Mouse (Mus musculus): ENCODE data around the gene Hspb7. TPM values are rescaled to one million over a fixed set of nuclear protein-coding genes. Genes with fewer than 3 reads are reported as not detected.

The Hspb7 gene
- polyA plus RNA-seq, 1 experiment from 2014 or later = 266 TPM

- Histone ChIP-seq H3K27me3 (ENCODE audit: control insufficient read depth, insufficient read depth, low read length) (no peaks in the 10 kb centered on the region), H3K4me3 (ENCODE audit: control insufficient read depth in 1 of 2, insufficient read depth in 1 of 2, low read depth in 1 of 2, low read length in 2 of 2) (no peak overlapping the region), H3K9me3 (ENCODE audit: control insufficient read depth, low read length) (no peaks in the 10 kb centered on the region), H3K4me1 (ENCODE audit: control insufficient read depth in 2 of 2, insufficient read depth in 2 of 2, low read length in 2 of 2) (no peaks in the 10 kb centered on the region), H3K4me2 (ENCODE audit: low read length) (no peak overlapping the region), H3K36me3 (ENCODE audit: control insufficient read depth, insufficient read depth, low read length) (no peaks in the 10 kb centered on the region), H3K9ac (ENCODE audit: low read length) (no peak overlapping the region), H3K27ac (replicated peaks in 1 of 2; ENCODE audit: control insufficient read depth in 1 of 2, insufficient read depth in 1 of 2, low read depth in 2 of 2, low read length in 2 of 2) (no peak overlapping the region)
- 80% methylated on average over 18 of the region's 18 CpGs for WGBS
- no peak for ATAC-seq (ENCODE audit: insufficient number of reproducible peaks, insufficient read depth, low FRiP score, low read depth)
Measured at GRCm38 (mm10) chr4:141433191-141433590, 12.6 kb downstream of the Hspb7 start.

- Histone ChIP-seq H3K27me3 (ENCODE audit: control insufficient read depth, insufficient read depth, low read length) (no peaks in the 10 kb centered on the region), H3K27ac (replicated peaks in 1 of 2; ENCODE audit: control insufficient read depth in 1 of 2, insufficient read depth in 1 of 2, low read depth in 2 of 2, low read length in 2 of 2) (no peak within 1 kb of the TSS), H3K9ac (ENCODE audit: low read length) (no peak within 1 kb of the TSS), H3K4me3 (ENCODE audit: control insufficient read depth in 1 of 2, insufficient read depth in 1 of 2, low read depth in 1 of 2, low read length in 2 of 2) (no peak within 1 kb of the TSS), H3K4me1 (ENCODE audit: control insufficient read depth in 2 of 2, insufficient read depth in 2 of 2, low read length in 2 of 2) (no peaks in the 10 kb centered on the region; a peak in 1 of 4 replicates), H3K4me2 (ENCODE audit: low read length) (no peak within 1 kb of the TSS), H3K9me3 (ENCODE audit: control insufficient read depth, low read length) (no peaks in the 10 kb centered on the region), H3K36me3 (ENCODE audit: control insufficient read depth, insufficient read depth, low read length) (no peaks in the 10 kb centered on the region)
- ATAC-seq (ENCODE audit: insufficient number of reproducible peaks, insufficient read depth, low FRiP score, low read depth) = no peak
- 68% methylated on average over 1 of the region's 1 CpGs for WGBS
Measured at GRCm38 (mm10) chr4:141435974-141436373, 15.4 kb downstream of the Hspb7 start, which contains the start of gene Srarp. Gene Srarp (minus strand): TSS chr4:141436105.

- Histone ChIP-seq H3K9me3 (ENCODE audit: control insufficient read depth, low read length) (no peaks in the 10 kb centered on the region), H3K4me2 (ENCODE audit: low read length) (no peak overlapping the region), H3K4me3 (ENCODE audit: control insufficient read depth in 1 of 2, insufficient read depth in 1 of 2, low read depth in 1 of 2, low read length in 2 of 2) (no peak overlapping the region), H3K27me3 (ENCODE audit: control insufficient read depth, insufficient read depth, low read length) (no peaks in the 10 kb centered on the region), H3K4me1 (ENCODE audit: control insufficient read depth in 2 of 2, insufficient read depth in 2 of 2, low read length in 2 of 2) (peaks cover 3 to 11% of the 10 kb centered on the region in 2 experiments; a peak in 3 of 4 replicates), H3K27ac (replicated peaks in 1 of 2; ENCODE audit: control insufficient read depth in 1 of 2, insufficient read depth in 1 of 2, low read depth in 2 of 2, low read length in 2 of 2) (no peak overlapping the region), H3K36me3 (ENCODE audit: control insufficient read depth, insufficient read depth, low read length) (no peaks in the 10 kb centered on the region), H3K9ac (ENCODE audit: low read length) (no peak overlapping the region)
- 69% methylated on average over 12 of the region's 12 CpGs for WGBS
- no peak for ATAC-seq (ENCODE audit: insufficient number of reproducible peaks, insufficient read depth, low FRiP score, low read depth)
Measured at GRCm38 (mm10) chr4:141439083-141439803, 18.7 kb downstream of the Hspb7 start.

GRCm38 (mm10) chr4:141440877-141441276, 20.3 kb downstream of the Hspb7 start:
- Histone ChIP-seq H3K27me3 (ENCODE audit: control insufficient read depth, insufficient read depth, low read length) (no peaks in the 10 kb centered on the region), H3K36me3 (ENCODE audit: control insufficient read depth, insufficient read depth, low read length) (no peaks in the 10 kb centered on the region), H3K9me3 (ENCODE audit: control insufficient read depth, low read length) (no peaks in the 10 kb centered on the region), H3K9ac (ENCODE audit: low read length) (no peak overlapping the region), H3K4me3 (ENCODE audit: control insufficient read depth in 1 of 2, insufficient read depth in 1 of 2, low read depth in 1 of 2, low read length in 2 of 2) (no peak overlapping the region), H3K4me1 (ENCODE audit: control insufficient read depth in 2 of 2, insufficient read depth in 2 of 2, low read length in 2 of 2) (peaks cover 7 to 19% of the 10 kb centered on the region in 2 experiments), H3K4me2 (ENCODE audit: low read length) (no peak overlapping the region), H3K27ac (replicated peaks in 1 of 2; ENCODE audit: control insufficient read depth in 1 of 2, insufficient read depth in 1 of 2, low read depth in 2 of 2, low read length in 2 of 2) (no peak overlapping the region)
- no peak for ATAC-seq (ENCODE audit: insufficient number of reproducible peaks, insufficient read depth, low FRiP score, low read depth)

GRCm38 (mm10) chr4:141443641-141444429, 23.3 kb downstream of the Hspb7 start:
- Histone ChIP-seq H3K4me1 (ENCODE audit: control insufficient read depth in 2 of 2, insufficient read depth in 2 of 2, low read length in 2 of 2) (peaks cover 7 to 21% of the 10 kb centered on the region in 2 experiments), H3K4me3 (ENCODE audit: control insufficient read depth in 1 of 2, insufficient read depth in 1 of 2, low read depth in 1 of 2, low read length in 2 of 2) (peak overlapping the region; percentile 85 to 100), H3K9ac (ENCODE audit: low read length) (peak overlapping the region; percentile 98), H3K9me3 (ENCODE audit: control insufficient read depth, low read length) (no peaks in the 10 kb centered on the region), H3K27ac (replicated peaks in 1 of 2; ENCODE audit: control insufficient read depth in 1 of 2, insufficient read depth in 1 of 2, low read depth in 2 of 2, low read length in 2 of 2) (peak overlapping the region in 1 of 2 experiments; percentile 84; a peak in 2 of 4 replicates), H3K36me3 (ENCODE audit: control insufficient read depth, insufficient read depth, low read length) (peaks cover 19% of the 10 kb centered on the region), H3K4me2 (ENCODE audit: low read length) (peak overlapping the region; percentile 73), H3K27me3 (ENCODE audit: control insufficient read depth, insufficient read depth, low read length) (no peaks in the 10 kb centered on the region)
- 34% methylated on average over 11 of the region's 11 CpGs for WGBS
- no peak for ATAC-seq (ENCODE audit: insufficient number of reproducible peaks, insufficient read depth, low FRiP score, low read depth)

GRCm38 (mm10) chr4:141444451-141445327, 24.1 kb downstream of the Hspb7 start, which contains the start of gene Zbtb17:
Gene Zbtb17 (plus strand): TSS chr4:141444654.
- H3K4me2 ChIP-seq (ENCODE audit: low read length) = peak within 1 kb of the TSS; percentile 73
- no peaks in the 10 kb centered on the region for H3K27me3 ChIP-seq (ENCODE audit: control insufficient read depth, insufficient read depth, low read length)
- peak within 1 kb of the TSS; percentile 98 for H3K9ac ChIP-seq (ENCODE audit: low read length)
- under 1% methylated on average over 67 of the region's 102 CpGs for WGBS
- H3K36me3 ChIP-seq (ENCODE audit: control insufficient read depth, insufficient read depth, low read length) = peaks cover 25% of the 10 kb centered on the region
- H3K4me3 ChIP-seq (ENCODE audit: control insufficient read depth in 1 of 2, insufficient read depth in 1 of 2, low read depth in 1 of 2, low read length in 2 of 2) = peak within 1 kb of the TSS; percentile 85 to 100
- peak; percentile 84 for ATAC-seq (ENCODE audit: insufficient number of reproducible peaks, insufficient read depth, low FRiP score, low read depth)
- no peaks in the 10 kb centered on the region for H3K9me3 ChIP-seq (ENCODE audit: control insufficient read depth, low read length)
- H3K4me1 ChIP-seq (ENCODE audit: control insufficient read depth in 2 of 2, insufficient read depth in 2 of 2, low read length in 2 of 2) = peaks cover 7 to 21% of the 10 kb centered on the region in 2 experiments
- H3K27ac ChIP-seq (replicated peaks in 1 of 2; ENCODE audit: control insufficient read depth in 1 of 2, insufficient read depth in 1 of 2, low read depth in 2 of 2, low read length in 2 of 2) = peak within 1 kb of the TSS; percentile 29 to 84; a peak in 3 of 4 replicates

GRCm38 (mm10) chr4:141445328-141445720, 24.7 kb downstream of the Hspb7 start:
- peaks cover 26% of the 10 kb centered on the region for H3K36me3 ChIP-seq (ENCODE audit: control insufficient read depth, insufficient read depth, low read length)
- WGBS = 14% methylated on average over 14 of the region's 14 CpGs
- no peaks in the 10 kb centered on the region for H3K27me3 ChIP-seq (ENCODE audit: control insufficient read depth, insufficient read depth, low read length)
- ATAC-seq (ENCODE audit: insufficient number of reproducible peaks, insufficient read depth, low FRiP score, low read depth) = no peak
- peak overlapping the region; percentile 73 for H3K4me2 ChIP-seq (ENCODE audit: low read length)
- peaks cover 7 to 21% of the 10 kb centered on the region in 2 experiments for H3K4me1 ChIP-seq (ENCODE audit: control insufficient read depth in 2 of 2, insufficient read depth in 2 of 2, low read length in 2 of 2)
- no peaks in the 10 kb centered on the region for H3K9me3 ChIP-seq (ENCODE audit: control insufficient read depth, low read length)
- H3K9ac ChIP-seq (ENCODE audit: low read length) = peak overlapping the region; percentile 98
- H3K27ac ChIP-seq (replicated peaks in 1 of 2; ENCODE audit: control insufficient read depth in 1 of 2, insufficient read depth in 1 of 2, low read depth in 2 of 2, low read length in 2 of 2) = no peak overlapping the region; a peak in 1 of 4 replicates
- peak overlapping the region; percentile 85 to 100 for H3K4me3 ChIP-seq (ENCODE audit: control insufficient read depth in 1 of 2, insufficient read depth in 1 of 2, low read depth in 1 of 2, low read length in 2 of 2)
